Mouse (Mus musculus) mesoderm, embryonic 11.5 days (tissue): ENCODE results near the gene Chrm4.

ENCODE experiments used
- DNase-seq: peaks from one replicate; pipeline ENCODE4 v3.0.0-alpha.2; 2012; ENCODE audit warnings: low read depth, low spot score

The Chrm4 gene

GRCm38 (mm10) chr2:91963443-91963932 lies 36.4 kb downstream of the Chrm4 start:
- peak; percentile 94 for DNase-seq

GRCm38 (mm10) chr2:91964610-91965204 lies 37.7 kb downstream of the Chrm4 start:
- DNase-seq, result no peak

- no peak for DNase-seq
Measured at GRCm38 (mm10) chr2:91965417-91965816, 38.4 kb downstream of the Chrm4 start.

GRCm38 (mm10) chr2:91966367-91966766 lies 39.3 kb downstream of the Chrm4 start:
- DNase-seq, result no peak

- DNase-seq, result no peak
Measured at GRCm38 (mm10) chr2:91967962-91968361, 40.9 kb downstream of the Chrm4 start.

GRCm38 (mm10) chr2:91971231-91972097 lies 44.4 kb downstream of the Chrm4 start:
- DNase-seq, result no peak

- peak; percentile 44 for DNase-seq
Measured at GRCm38 (mm10) chr2:91972121-91972566, 45.1 kb downstream of the Chrm4 start.

- no peak for DNase-seq
Measured at GRCm38 (mm10) chr2:91973416-91974135, 46.5 kb downstream of the Chrm4 start.

GRCm38 (mm10) chr2:91975581-91976541 lies 48.8 kb downstream of the Chrm4 start, which contains the start of gene Dgkz:
Gene Dgkz, minus strand, starts transcription at chr2:91975864.
- no peak for DNase-seq

- no peak for DNase-seq
Measured at GRCm38 (mm10) chr2:91977960-91978359, 50.9 kb downstream of the Chrm4 start.
